Mouse (Mus musculus) intestine, embryonic 16.5 days (tissue): ENCODE measurements around the gene Ccnf. TPM values are rescaled to one million over a fixed set of nuclear protein-coding genes. Genes with fewer than 3 reads are reported as not detected.

Experiments
- ATAC-seq: fragments of 200-750 bp; cut with Nextera tagmentation; 2 replicates; pipeline ENCODE4 v1.8.0; 2017; ENCODE audit warnings: moderate TSS enrichment, moderate library complexity
- H3K27ac ChIP-seq: fragments of 300-500 bp; sonication (generic); 2 replicates; pipeline ENCODE4 v1.5.1; 2014; ENCODE audit warnings: mild to moderate bottlenecking, low read length
- H3K27me3 ChIP-seq: fragments of 300-500 bp; sonication (generic); replicated peaks from 2 replicates; pipeline ENCODE4 v1.6.1; 2014; ENCODE audit warnings: low read length, control low read depth, mixed read lengths; ENCODE audit not compliant: control insufficient read depth, insufficient read depth
- H3K36me3 ChIP-seq: fragments of 300-500 bp; sonication (generic); 2 replicates; pipeline ENCODE4 v1.6.1; 2014; ENCODE audit warnings: low read length, control low read depth; ENCODE audit not compliant: control insufficient read depth, insufficient read depth
- H3K4me1 ChIP-seq: fragments of 300-500 bp; sonication (generic); 2 replicates; pipeline ENCODE4 v1.6.1; 2014; ENCODE audit warnings: low read length, control low read depth, mixed read lengths; ENCODE audit not compliant: control insufficient read depth, insufficient read depth
- H3K4me2 ChIP-seq: fragments of 300-500 bp; sonication (generic); 2 replicates; pipeline ENCODE4 v1.6.1; 2014; ENCODE audit warnings: low read depth, low read length, control low read depth
- H3K4me3 ChIP-seq: fragments of 300-500 bp; sonication (generic); 2 replicates; pipeline ENCODE4 v1.5.1; 2014; ENCODE audit warnings: mild to moderate bottlenecking, low read length
- H3K9ac ChIP-seq: fragments of 300-500 bp; sonication (generic); 2 replicates; pipeline ENCODE4 v1.6.1; 2014; ENCODE audit warnings: low read depth, low read length
- H3K9me3 ChIP-seq: fragments of 300-500 bp; sonication (generic); 2 replicates; pipeline ENCODE4 v1.6.1; 2016; ENCODE audit warnings: low read length, control low read depth; ENCODE audit not compliant: control insufficient read depth
- WGBS: fragments of 180-500 bp; shearing (Covaris S2); extraction: QIAGEN DNeasy Blood & Tissue Kit; methylation state at CpG from one replicate; pipeline ENCODE4 v1.1.7; 2014; 5-methylcytosine and 5-hydroxymethylcytosine counted together
- polyA plus RNA-seq: library from polyadenylated mRNA; unstranded; fragments of >200 nt; fragmentation: Nextera tagmentation; extraction: Ambion mirVana; gene quantifications from 2 replicates; pipeline ENCODE4 v1.2.1, GENCODE M21; 2015

The Ccnf gene
- 45.6 and 49.9 TPM in 2 replicates for polyA plus RNA-seq

DNA sequence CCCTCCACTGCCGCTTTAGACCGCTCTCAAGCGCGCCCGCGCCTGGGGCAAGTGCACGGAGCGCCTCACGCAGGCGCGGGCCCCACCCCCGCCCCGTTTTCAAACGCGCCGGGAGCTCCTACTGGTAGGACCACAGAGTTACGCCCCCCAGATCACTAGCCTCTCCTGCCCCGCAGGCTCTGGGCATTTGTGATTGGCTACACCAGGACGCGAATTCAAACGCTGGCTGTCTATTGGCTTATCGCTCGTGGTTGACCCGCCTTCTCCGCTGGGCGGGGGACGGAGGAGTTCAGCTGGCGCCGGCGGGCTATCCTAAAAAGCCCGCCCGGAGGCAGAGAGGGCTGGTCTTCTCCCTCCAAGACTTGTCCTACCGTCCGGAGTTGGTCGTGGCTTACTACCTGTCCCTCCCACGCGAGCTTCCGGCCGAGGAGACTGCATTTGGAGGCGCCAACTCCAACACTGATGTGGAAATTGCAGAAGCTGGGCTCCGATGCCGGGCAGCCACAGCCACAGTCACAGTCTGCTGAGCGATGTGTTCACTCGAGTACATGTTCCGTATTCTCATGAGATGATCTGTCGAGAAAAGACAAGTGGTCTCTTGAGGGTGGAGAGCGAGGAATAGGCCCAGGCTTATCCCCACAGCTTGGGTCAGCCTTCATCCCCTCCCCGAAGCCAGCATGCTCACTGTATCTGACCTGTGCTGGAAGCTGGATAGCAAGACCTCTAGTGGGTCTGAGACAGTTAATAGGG is at the start of gene Ccnf:
Gene Ccnf (minus strand): TSS at position 165 of the 750 bp plus-strand sequence.
- H3K36me3 ChIP-seq = peaks cover 12% of the 10 kb centered on the region
- peak within 1 kb of the TSS; percentile 81 for H3K4me3 ChIP-seq
- H3K9me3 ChIP-seq = no peaks in the 10 kb centered on the region
- ATAC-seq = peak; percentile 100
- H3K27me3 ChIP-seq = no peaks in the 10 kb centered on the region
- under 1% methylated on average over 48 of the region's 48 CpGs for WGBS
- H3K4me2 ChIP-seq = peak within 1 kb of the TSS; percentile 77
- H3K27ac ChIP-seq = peak within 1 kb of the TSS; percentile 82
- H3K4me1 ChIP-seq = peaks cover 14% of the 10 kb centered on the region
- H3K9ac ChIP-seq = peak within 1 kb of the TSS; percentile 86

DNA sequence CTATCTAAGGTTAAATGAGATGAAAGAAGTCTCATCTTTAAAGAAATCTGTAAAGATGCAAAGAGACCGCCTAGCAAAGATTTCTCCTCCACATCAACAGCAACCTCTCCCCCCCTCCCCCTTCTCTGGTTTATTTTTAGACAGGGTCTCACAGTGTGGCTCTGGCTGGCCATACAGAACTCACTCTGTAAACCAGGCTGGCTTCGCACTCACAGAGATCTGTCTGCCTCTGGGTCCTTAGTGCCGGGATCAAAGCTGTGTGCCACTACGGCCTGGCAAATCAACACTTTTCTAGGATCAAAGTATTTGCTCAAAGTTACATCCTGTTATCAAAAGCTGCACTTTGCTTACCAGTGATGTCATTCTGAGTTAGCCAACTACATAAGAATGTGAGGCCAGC is 49.4 kb upstream of the Ccnf start:
- no peaks in the 10 kb centered on the region for H3K27me3 ChIP-seq
- 74% methylated on average over 4 of the region's 4 CpGs for WGBS
- no peaks in the 10 kb centered on the region for H3K4me1 ChIP-seq
- H3K9ac ChIP-seq = no peak overlapping the region
- ATAC-seq = no peak
- H3K4me3 ChIP-seq = no peak overlapping the region
- no peak overlapping the region for H3K27ac ChIP-seq
- no peaks in the 10 kb centered on the region for H3K9me3 ChIP-seq
- H3K36me3 ChIP-seq = no peaks in the 10 kb centered on the region
- H3K4me2 ChIP-seq = no peak overlapping the region

DNA sequence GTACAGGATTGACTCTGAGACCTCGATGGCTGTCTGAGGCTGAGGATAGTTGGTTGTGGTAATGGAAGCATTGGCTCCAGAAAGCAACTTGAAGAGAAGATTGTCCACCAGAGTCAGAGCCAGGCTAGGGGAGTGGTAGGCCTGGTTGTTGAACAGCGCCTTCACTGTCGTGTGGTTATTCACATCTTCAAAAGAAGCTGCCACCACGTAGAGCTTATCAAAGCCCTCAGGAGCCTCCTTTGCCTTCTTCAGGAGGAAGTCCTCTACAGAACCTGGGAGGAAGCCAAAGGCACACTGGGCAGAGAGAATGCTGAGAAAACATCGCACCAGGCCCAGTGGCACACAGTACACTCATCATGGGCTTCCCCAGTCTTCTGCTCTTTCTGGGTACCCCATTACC is 38.1 kb upstream of the Ccnf start:
- H3K36me3 ChIP-seq = no peaks in the 10 kb centered on the region
- no peaks in the 10 kb centered on the region for H3K4me1 ChIP-seq
- no peak for ATAC-seq
- no peak overlapping the region for H3K4me3 ChIP-seq
- no peak overlapping the region for H3K4me2 ChIP-seq
- no peaks in the 10 kb centered on the region for H3K9me3 ChIP-seq
- 80% methylated on average over 5 of the region's 5 CpGs for WGBS
- no peaks in the 10 kb centered on the region for H3K27me3 ChIP-seq
- H3K27ac ChIP-seq = no peak overlapping the region
- H3K9ac ChIP-seq = no peak overlapping the region

DNA sequence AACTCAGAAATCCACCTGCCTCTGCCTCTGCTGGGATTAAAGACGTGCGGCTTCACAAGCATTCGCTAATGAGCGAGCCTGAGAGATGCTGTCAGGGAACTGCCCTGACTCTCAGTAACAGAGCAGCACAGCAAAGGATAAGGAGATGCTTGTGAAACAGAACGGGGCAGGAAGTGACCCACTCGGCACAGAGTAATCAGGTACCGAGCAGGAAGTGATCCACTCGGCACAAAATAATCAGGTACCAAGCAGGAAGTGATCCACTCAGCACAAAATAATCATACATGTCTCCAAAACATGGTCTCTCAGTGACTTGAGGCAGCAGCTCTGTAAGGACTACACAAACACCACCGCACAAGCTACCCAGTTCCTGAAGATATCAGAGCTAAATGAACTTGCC is 37.2 kb upstream of the Ccnf start:
- Histone ChIP-seq H3K9me3 (no peaks in the 10 kb centered on the region), H3K4me1 (no peaks in the 10 kb centered on the region), H3K36me3 (no peaks in the 10 kb centered on the region), H3K4me3 (no peak overlapping the region), H3K9ac (no peak overlapping the region), H3K27ac (no peak overlapping the region), H3K4me2 (no peak overlapping the region), H3K27me3 (no peaks in the 10 kb centered on the region)
- WGBS = 76% methylated on average over 9 of the region's 9 CpGs
- ATAC-seq = no peak

DNA sequence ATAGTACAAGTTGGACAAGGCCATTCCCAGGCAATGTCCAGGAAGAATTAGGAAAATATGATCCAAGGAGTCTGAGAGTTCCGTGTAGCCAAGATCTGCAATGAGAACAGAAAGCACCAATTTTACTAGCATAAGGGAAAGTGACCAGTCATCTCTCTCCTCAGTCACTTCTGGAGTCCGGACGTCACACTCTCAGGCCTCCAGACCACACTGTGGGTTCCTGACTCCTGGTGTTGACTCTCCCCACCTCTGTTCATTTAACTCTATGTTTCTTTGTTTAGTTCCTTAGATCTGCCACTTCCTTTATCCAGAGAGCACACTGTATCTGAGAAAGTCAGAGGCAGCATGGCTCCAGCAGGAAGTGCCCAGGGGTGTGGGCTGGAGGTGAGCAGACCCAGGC is 34.4 kb upstream of the Ccnf start:
- Histone ChIP-seq H3K27me3 (no peaks in the 10 kb centered on the region), H3K4me1 (no peaks in the 10 kb centered on the region), H3K36me3 (no peaks in the 10 kb centered on the region), H3K27ac (no peak overlapping the region), H3K9ac (no peak overlapping the region), H3K4me2 (no peak overlapping the region), H3K4me3 (no peak overlapping the region), H3K9me3 (no peaks in the 10 kb centered on the region)
- WGBS = 60% methylated on average over 3 of the region's 3 CpGs
- ATAC-seq = no peak

DNA sequence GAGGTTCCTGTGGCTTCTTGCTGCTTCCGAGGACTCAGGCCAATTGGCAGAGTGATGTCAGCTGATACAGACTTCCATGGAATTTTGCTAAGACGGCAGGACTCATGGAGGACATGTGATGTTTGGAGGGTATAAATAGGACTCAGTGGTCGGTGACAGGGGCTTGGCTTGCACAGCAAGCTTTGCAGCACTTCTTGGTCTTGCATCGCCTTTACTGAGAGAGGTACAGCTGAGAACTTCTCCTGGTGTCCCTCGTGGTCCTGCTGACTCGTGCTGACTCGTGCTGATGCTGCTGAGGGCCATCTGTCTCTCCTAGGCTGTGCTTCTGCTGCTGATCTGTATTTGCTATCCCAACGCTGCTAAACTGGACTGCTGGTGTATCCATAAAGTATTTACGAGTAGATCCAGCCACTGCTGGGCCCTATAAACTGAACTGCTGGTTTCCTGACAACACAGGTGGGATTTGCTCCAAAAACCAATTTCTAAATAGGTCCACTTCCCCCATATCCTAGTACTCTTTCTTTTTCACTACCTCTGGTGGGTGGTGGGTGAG is 32.1 kb upstream of the Ccnf start:
- Histone ChIP-seq H3K4me3 (no peak overlapping the region), H3K27me3 (no peaks in the 10 kb centered on the region), H3K27ac (no peak overlapping the region), H3K4me2 (no peak overlapping the region), H3K9ac (no peak overlapping the region), H3K9me3 (no peaks in the 10 kb centered on the region), H3K36me3 (no peaks in the 10 kb centered on the region), H3K4me1 (no peaks in the 10 kb centered on the region)
- no peak for ATAC-seq
- WGBS = 60% methylated on average over 9 of the region's 9 CpGs

DNA sequence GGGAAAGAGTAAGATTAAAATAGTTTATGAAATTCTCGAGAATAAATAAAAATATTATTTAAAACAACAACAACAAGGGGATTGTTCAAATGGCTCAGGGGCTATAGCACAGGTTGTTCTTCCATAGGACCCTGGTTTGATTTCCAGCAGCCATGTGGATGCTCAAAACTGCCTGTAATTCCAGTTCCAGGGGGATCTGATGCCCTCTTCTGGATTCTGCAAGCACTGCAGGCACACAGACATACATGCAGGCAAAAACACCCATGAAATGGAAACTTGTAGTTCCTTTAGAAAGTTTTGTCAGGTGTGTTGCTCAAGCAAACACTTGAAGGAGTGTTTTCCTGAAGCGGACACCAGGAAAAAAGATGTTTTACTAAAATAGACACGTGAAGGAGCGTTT is 31.4 kb upstream of the Ccnf start:
- 71% methylated on average over 4 of the region's 4 CpGs for WGBS
- Histone ChIP-seq H3K9me3 (0 out of 2 replicates have a peak, but pooled peaks cover 3% of the 10 kb centered on the region), H3K27ac (no peak overlapping the region), H3K9ac (no peak overlapping the region), H3K4me2 (no peak overlapping the region), H3K27me3 (no peaks in the 10 kb centered on the region), H3K36me3 (no peaks in the 10 kb centered on the region), H3K4me1 (no peaks in the 10 kb centered on the region), H3K4me3 (no peak overlapping the region)
- no peak for ATAC-seq

DNA sequence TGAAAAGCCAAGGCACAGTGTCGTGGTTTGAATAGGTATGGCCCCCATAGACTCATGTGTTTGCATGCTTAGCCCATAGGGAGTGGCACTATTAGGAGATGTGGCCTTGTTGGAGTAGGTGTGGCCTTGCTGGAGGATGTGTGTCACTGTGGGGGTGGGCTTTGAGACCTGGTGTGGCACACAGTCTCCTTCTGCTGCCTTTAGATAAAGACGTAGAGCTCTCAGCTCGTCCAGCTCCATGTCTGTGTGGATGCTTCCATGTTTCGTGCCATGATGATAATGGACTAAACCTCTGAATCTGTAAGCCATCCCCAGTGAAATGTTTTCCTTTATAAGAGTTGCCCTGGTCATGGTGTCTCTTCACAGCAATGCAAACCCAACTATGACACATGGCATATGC is 28.6 kb upstream of the Ccnf start:
- no peak overlapping the region for H3K4me2 ChIP-seq
- no peak overlapping the region for H3K27ac ChIP-seq
- H3K9me3 ChIP-seq = 0 out of 2 replicates have a peak, but pooled peaks cover 3% of the 10 kb centered on the region
- no peak overlapping the region for H3K9ac ChIP-seq
- H3K36me3 ChIP-seq = no peaks in the 10 kb centered on the region
- 82% methylated on average over 4 of the region's 4 CpGs for WGBS
- no peaks in the 10 kb centered on the region for H3K4me1 ChIP-seq
- H3K4me3 ChIP-seq = no peak overlapping the region
- H3K27me3 ChIP-seq = no peaks in the 10 kb centered on the region
- ATAC-seq = no peak

DNA sequence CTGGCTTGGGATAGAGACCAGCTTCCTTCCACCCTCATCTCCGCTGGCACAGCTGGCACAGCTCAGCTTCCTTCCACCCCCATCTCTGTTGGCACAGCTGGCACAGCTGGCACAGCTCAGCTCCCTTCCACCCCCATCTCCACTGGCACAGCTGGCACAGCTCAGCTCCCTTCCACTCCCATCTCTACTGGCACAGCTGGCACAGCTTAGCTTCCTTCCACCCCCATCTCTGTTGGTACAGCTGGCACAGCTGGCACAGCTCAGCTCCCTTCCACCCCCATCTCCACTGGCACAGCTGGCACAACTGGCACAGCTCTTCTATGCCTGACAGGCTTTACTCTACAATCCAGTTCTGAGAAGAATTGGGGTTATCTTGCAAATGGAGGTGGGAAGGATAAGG is 15.8 kb upstream of the Ccnf start:
- Histone ChIP-seq H3K4me2 (no peak overlapping the region), H3K9ac (no peak overlapping the region), H3K4me3 (no peak overlapping the region), H3K27me3 (no peaks in the 10 kb centered on the region), H3K4me1 (no peaks in the 10 kb centered on the region), H3K36me3 (no peaks in the 10 kb centered on the region), H3K9me3 (no peaks in the 10 kb centered on the region), H3K27ac (no peak overlapping the region)
- no peak for ATAC-seq
- WGBS = 89% methylated on average over 1 of the region's 1 CpGs
